Mouse (Mus musculus): ENCODE data around the gene Ltf. TPM values are rescaled to one million over a fixed set of nuclear protein-coding genes. Genes with fewer than 3 reads are reported as not detected.

Ltf gene
- polyA plus RNA-seq, 1 experiment from 2014 or later, result 1.2 TPM

Other genes with a start within 250 kb of the Ltf start
- gene Prss42, start 221.1 kb upstream of the Ltf start, polyA plus RNA-seq (2015; fragmentation: Nextera tagmentation; extraction: Ambion mirVana), result not detected in 2 replicates
- gene Prss44, start 205.3 kb upstream of the Ltf start, polyA plus RNA-seq (2015; fragmentation: Nextera tagmentation; extraction: Ambion mirVana), result not detected in 2 replicates
- not detected in 2 replicates for gene Prss43, start 192.6 kb upstream of the Ltf start, polyA plus RNA-seq (2015; fragmentation: Nextera tagmentation; extraction: Ambion mirVana)
- gene Prss45, start 184.7 kb upstream of the Ltf start, polyA plus RNA-seq (2015; fragmentation: Nextera tagmentation; extraction: Ambion mirVana), result 0.13 TPM in 1 of 2 replicates, not detected in the other
- gene Prss46, start 174.8 kb upstream of the Ltf start, polyA plus RNA-seq (2015; fragmentation: Nextera tagmentation; extraction: Ambion mirVana), result not detected in 2 replicates
- 0.36 and 0.41 TPM in 2 replicates for gene Prss50, start 161.3 kb upstream of the Ltf start, polyA plus RNA-seq (2015; fragmentation: Nextera tagmentation; extraction: Ambion mirVana)
- 2.2 and 3.1 TPM in 2 replicates for gene Als2cl, start 139.4 kb upstream of the Ltf start, polyA plus RNA-seq (2015; fragmentation: Nextera tagmentation; extraction: Ambion mirVana)
- gene Tmie, start 139.2 kb upstream of the Ltf start, polyA plus RNA-seq (2015; fragmentation: Nextera tagmentation; extraction: Ambion mirVana), result 4.2 and 4.7 TPM in 2 replicates
- not detected in 2 replicates for gene Fam240a, start 102.4 kb upstream of the Ltf start, polyA plus RNA-seq (2015; fragmentation: Nextera tagmentation; extraction: Ambion mirVana)
- gene Tdgf1, start 73.1 kb upstream of the Ltf start, polyA plus RNA-seq (2015; fragmentation: Nextera tagmentation; extraction: Ambion mirVana), result 0.22 and 0.37 TPM in 2 replicates
- gene Lrrc2, start 67.7 kb upstream of the Ltf start, polyA plus RNA-seq (2015; fragmentation: Nextera tagmentation; extraction: Ambion mirVana), result 0.80 and 2.4 TPM in 2 replicates
- gene Rtp3, start 28.7 kb upstream of the Ltf start, polyA plus RNA-seq (2015; fragmentation: Nextera tagmentation; extraction: Ambion mirVana), result not detected in 2 replicates
- 0.66 and 1.2 TPM in 2 replicates for gene Ccrl2, start 38.2 kb downstream of the Ltf start, polyA plus RNA-seq (2015; fragmentation: Nextera tagmentation; extraction: Ambion mirVana)
- gene Lrrfip2, start 98.3 kb downstream of the Ltf start, polyA plus RNA-seq (2015; fragmentation: Nextera tagmentation; extraction: Ambion mirVana), result 45.9 and 47.8 TPM in 2 replicates

All from hindbrain, embryonic 15.5 days (tissue).